Mouse (Mus musculus) forebrain, embryonic 15.5 days (tissue): ENCODE data around the gene Lctl. TPM values are rescaled to one million over a fixed set of nuclear protein-coding genes. Genes with fewer than 3 reads are reported as not detected.

Experiments
- ATAC-seq: fragments of 200-750 bp; cut with Nextera tagmentation; replicated peaks from 2 replicates; pipeline ENCODE4 v1.8.0; 2017; ENCODE audit warnings: mild to moderate bottlenecking, moderate TSS enrichment, moderate library complexity
- H3K27ac ChIP-seq: fragments of 300-500 bp; sonication (generic); replicated peaks from 2 replicates; pipeline ENCODE4 v1.5.1; 2015; ENCODE audit warnings: mild to moderate bottlenecking, inconsistent platforms
- H3K27me3 ChIP-seq: fragments of 300-500 bp; sonication (generic); 2 replicates; pipeline ENCODE4 v1.6.1; 2015; ENCODE audit warnings: inconsistent platforms
- H3K36me3 ChIP-seq: fragments of 300-500 bp; sonication (generic); 2 replicates; pipeline ENCODE4 v1.6.1; 2015; ENCODE audit warnings: mild to moderate bottlenecking, inconsistent platforms
- H3K4me1 ChIP-seq: fragments of 300-500 bp; sonication (generic); 2 replicates; pipeline ENCODE4 v1.6.1; 2015; ENCODE audit warnings: inconsistent platforms
- H3K4me2 ChIP-seq: fragments of 300-500 bp; sonication (generic); replicated peaks from 2 replicates; pipeline ENCODE4 v1.6.1; 2015; ENCODE audit warnings: mild to moderate bottlenecking, inconsistent platforms
- H3K4me3 ChIP-seq: fragments of 300-500 bp; sonication (generic); 2 replicates; pipeline ENCODE4 v1.5.1; 2015; ENCODE audit warnings: mild to moderate bottlenecking, inconsistent platforms
- H3K9ac ChIP-seq: fragments of 300-500 bp; sonication (generic); replicated peaks from 2 replicates; pipeline ENCODE4 v1.6.1; 2015; ENCODE audit warnings: mild to moderate bottlenecking, inconsistent platforms
- H3K9me3 ChIP-seq: fragments of 300-500 bp; sonication (generic); 2 replicates; pipeline ENCODE4 v1.6.1; 2016; ENCODE audit warnings: inconsistent platforms
- WGBS: fragments of 180-500 bp; shearing (Covaris S2); methylation state at CpG from one replicate; pipeline ENCODE4 v1.1.7; 2015; ENCODE audit warnings: mixed read lengths; 5-methylcytosine and 5-hydroxymethylcytosine counted together
- polyA plus RNA-seq: library from polyadenylated mRNA; unstranded; fragments of >200 nt; fragmentation: Nextera tagmentation; extraction: Ambion mirVana; gene quantifications from 2 replicates; pipeline ENCODE4 v1.2.1, GENCODE M21; 2015

The Lctl gene
- polyA plus RNA-seq = not detected in 2 replicates

DNA sequence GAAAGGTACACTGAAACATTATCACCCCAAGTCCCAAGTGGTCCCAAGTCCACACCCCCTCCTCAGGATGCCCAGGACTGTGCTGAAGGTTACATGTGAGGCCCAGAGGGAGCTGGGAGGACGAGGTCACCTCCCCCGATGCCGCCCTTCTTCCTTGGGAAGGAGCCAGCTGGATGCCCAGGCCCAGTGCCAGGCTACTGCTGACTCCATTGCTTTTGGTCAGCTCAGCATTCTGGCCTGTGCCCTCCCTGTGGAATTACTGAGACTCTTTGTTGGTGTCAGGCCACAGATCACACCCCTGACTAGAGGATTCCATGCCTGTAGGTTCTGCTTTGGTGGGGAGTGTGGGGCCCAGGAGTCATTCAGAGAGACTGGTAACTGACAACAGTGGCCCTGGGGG is at the start of gene Lctl:
Gene Lctl (plus strand): TSS at position 272 of the 400 bp plus-strand sequence.
- no peaks in the 10 kb centered on the region for H3K9me3 ChIP-seq

DNA sequence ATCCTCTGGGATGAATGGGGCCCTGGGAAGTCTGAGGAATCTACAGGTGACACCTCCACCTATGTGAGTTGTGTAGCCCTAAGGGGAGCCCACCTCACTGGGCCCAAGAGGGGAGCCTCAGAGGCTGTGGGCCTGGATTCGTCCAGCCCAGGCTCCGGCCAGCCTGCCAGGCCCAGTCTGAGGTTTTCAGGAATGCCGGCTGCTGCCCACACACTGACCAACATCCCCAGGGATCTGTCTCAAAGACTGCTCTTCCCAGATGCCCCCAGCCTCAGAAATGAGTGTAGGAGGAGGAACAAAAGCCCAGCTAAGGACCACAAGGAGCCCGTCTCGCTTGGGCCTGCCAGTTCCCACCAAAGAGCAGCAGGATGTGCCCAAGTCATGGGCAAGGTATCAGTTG is 49.2 kb upstream of the Lctl start:
- H3K4me2 ChIP-seq = no peak overlapping the region
- H3K9me3 ChIP-seq = no peaks in the 10 kb centered on the region
- no peak overlapping the region for H3K9ac ChIP-seq
- H3K4me1 ChIP-seq = peaks cover 7% of the 10 kb centered on the region; the same call in 1 of the 2 replicates
- H3K36me3 ChIP-seq = no peaks in the 10 kb centered on the region
- no peak overlapping the region for H3K4me3 ChIP-seq
- H3K27ac ChIP-seq = no peak overlapping the region
- WGBS = 91% methylated on average over 5 of the region's 5 CpGs
- no peak for ATAC-seq
- no peaks in the 10 kb centered on the region for H3K27me3 ChIP-seq

More for the DNA sequence above, at the start of gene Lctl:
- Histone ChIP-seq H3K4me1 (no peaks in the 10 kb centered on the region), H3K27me3 (no peaks in the 10 kb centered on the region), H3K4me2 (no peak within 1 kb of the TSS), H3K4me3 (no peak within 1 kb of the TSS), H3K9ac (no peak within 1 kb of the TSS), H3K36me3 (no peaks in the 10 kb centered on the region), H3K27ac (no peak within 1 kb of the TSS)
- 67% methylated on average over 3 of the region's 3 CpGs for WGBS
- ATAC-seq = no peak

DNA sequence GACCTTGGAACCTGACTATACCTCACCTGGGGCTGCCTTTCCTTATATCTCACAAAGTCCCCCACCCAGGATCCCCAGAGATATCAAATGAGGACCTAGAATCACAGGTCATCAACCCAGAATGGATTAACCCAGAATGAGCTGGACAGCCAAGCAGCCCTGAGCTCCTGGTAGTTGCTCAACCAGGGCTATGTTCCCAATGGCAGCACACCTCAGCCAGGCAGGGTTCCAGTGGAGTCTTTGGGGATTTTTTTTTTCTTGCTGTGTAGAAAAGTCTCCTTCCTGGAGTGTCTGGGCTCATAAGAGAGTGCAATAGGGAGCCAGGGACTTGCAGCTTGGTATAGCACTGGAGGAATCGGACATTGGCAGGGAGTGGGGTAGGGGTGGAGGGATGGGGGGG is 48.4 kb upstream of the Lctl start:
- no peaks in the 10 kb centered on the region for H3K27me3 ChIP-seq
- no peak overlapping the region for H3K27ac ChIP-seq
- H3K4me1 ChIP-seq = peaks cover 7% of the 10 kb centered on the region; the same call in 1 of the 2 replicates
- H3K4me2 ChIP-seq = no peak overlapping the region
- H3K36me3 ChIP-seq = no peaks in the 10 kb centered on the region
- H3K9me3 ChIP-seq = no peaks in the 10 kb centered on the region
- WGBS = 83% methylated on average over 1 of the region's 1 CpGs
- no peak for ATAC-seq
- H3K4me3 ChIP-seq = no peak overlapping the region
- no peak overlapping the region for H3K9ac ChIP-seq

DNA sequence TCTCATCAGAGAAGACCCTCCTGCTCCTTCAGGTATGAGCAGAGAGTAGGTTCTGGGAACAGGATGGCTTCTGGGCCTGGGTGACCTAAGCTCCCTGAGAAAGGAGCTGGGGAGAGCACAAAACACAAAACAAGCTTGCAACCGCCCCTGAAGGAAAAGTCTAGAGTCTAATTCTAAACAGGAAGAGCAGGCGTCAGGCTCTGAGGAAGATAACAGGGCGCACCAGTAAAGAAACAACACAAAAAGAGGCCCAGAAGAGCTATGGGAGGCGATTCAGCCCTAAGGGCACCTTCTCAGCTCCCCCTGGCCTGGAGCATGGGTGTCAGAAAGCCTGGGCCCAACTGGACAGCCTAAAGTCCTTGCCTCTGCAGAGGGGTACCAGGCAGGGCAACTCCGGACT is 47.8 kb upstream of the Lctl start:
- no peaks in the 10 kb centered on the region for H3K9me3 ChIP-seq
- no peak overlapping the region for H3K4me2 ChIP-seq
- H3K9ac ChIP-seq = no peak overlapping the region
- WGBS = 85% methylated on average over 5 of the region's 5 CpGs
- peaks cover 7% of the 10 kb centered on the region; the same call in 1 of the 2 replicates for H3K4me1 ChIP-seq
- no peak overlapping the region for H3K4me3 ChIP-seq
- H3K27ac ChIP-seq = no peak overlapping the region
- H3K27me3 ChIP-seq = no peaks in the 10 kb centered on the region
- ATAC-seq = no peak
- no peaks in the 10 kb centered on the region for H3K36me3 ChIP-seq

DNA sequence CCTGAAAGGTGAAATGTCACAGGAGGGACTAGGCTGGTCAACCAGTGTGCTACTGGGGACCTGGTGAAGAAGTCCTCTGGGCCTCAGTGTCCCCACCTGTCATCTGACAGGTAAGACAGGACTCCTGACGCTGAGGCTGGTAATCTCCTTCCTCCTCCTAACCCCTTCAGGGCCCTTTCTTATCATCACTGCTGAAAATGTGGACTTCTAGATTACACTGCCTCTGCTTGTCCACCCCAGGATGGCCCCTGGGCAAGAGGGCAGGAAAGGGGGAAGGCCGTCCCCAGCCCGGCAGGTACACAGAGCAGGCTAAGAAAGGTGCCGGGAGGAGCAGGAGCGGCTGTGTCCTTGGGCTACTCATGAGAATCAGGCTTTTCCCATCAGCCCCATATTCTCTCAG is 46.3 kb upstream of the Lctl start:
- ATAC-seq = no peak
- no peak overlapping the region for H3K4me3 ChIP-seq

DNA sequence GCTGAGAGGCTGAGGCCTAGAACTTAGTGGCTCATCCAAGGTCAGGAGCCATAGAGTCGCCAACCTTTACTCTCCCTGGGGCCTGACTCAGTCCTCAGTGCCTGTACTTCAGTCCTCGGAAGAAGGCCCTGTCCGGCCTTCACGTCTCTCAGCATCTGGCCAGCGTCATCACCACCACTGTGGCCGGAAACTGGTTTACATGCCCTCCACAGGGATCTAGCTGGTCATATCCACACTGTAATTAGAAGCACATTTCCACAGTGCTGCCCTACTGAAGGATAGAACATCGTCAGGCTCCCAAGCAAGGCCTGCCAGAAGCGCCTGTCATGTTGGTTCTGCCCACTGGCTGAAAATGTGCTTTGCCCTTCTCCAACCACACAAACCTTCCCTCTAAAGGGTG is 42.1 kb upstream of the Lctl start:
- Histone ChIP-seq H3K4me3 (no peak overlapping the region), H3K36me3 (no peaks in the 10 kb centered on the region), H3K4me1 (no peaks in the 10 kb centered on the region), H3K9me3 (no peaks in the 10 kb centered on the region), H3K9ac (no peak overlapping the region), H3K27ac (no peak overlapping the region), H3K4me2 (no peak overlapping the region), H3K27me3 (no peaks in the 10 kb centered on the region)
- 84% methylated on average over 8 of the region's 8 CpGs for WGBS
- ATAC-seq = no peak

More for the DNA sequence above, 46.3 kb upstream of the Lctl start:
- H3K9me3 ChIP-seq = no peaks in the 10 kb centered on the region
- H3K27me3 ChIP-seq = no peaks in the 10 kb centered on the region
- H3K4me1 ChIP-seq = peaks cover 7% of the 10 kb centered on the region; the same call in 1 of the 2 replicates
- H3K36me3 ChIP-seq = no peaks in the 10 kb centered on the region
- H3K9ac ChIP-seq = no peak overlapping the region
- no peak overlapping the region for H3K27ac ChIP-seq
- WGBS = 97% methylated on average over 5 of the region's 5 CpGs
- H3K4me2 ChIP-seq = no peak overlapping the region

DNA sequence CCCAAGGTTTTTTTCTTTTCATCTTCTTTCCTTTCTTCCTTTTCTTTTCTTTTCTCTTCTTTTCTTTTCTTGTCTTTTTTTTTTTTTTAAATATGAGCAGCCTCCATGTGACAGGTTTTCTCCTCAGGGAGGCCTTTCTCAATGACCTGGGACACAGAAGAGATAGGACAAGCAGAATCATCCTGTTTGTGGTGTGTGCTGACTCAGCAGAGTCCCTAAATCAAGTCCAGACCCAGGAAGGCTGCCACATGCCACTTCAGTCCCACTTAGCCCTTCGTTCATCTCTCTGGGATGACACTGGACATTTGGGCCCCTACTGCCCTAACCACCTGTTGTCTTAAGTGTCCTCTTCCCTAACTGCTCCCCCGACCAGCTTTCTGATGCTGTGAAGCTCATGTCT is 40.5 kb upstream of the Lctl start:
- H3K4me2 ChIP-seq = no peak overlapping the region
- H3K36me3 ChIP-seq = no peaks in the 10 kb centered on the region
- no peaks in the 10 kb centered on the region for H3K4me1 ChIP-seq
- H3K27me3 ChIP-seq = no peaks in the 10 kb centered on the region
- 82% methylated on average over 2 of the region's 2 CpGs for WGBS
- H3K9me3 ChIP-seq = no peaks in the 10 kb centered on the region
- no peak overlapping the region for H3K9ac ChIP-seq
- no peak for ATAC-seq
- no peak overlapping the region for H3K27ac ChIP-seq
- no peak overlapping the region for H3K4me3 ChIP-seq

DNA sequence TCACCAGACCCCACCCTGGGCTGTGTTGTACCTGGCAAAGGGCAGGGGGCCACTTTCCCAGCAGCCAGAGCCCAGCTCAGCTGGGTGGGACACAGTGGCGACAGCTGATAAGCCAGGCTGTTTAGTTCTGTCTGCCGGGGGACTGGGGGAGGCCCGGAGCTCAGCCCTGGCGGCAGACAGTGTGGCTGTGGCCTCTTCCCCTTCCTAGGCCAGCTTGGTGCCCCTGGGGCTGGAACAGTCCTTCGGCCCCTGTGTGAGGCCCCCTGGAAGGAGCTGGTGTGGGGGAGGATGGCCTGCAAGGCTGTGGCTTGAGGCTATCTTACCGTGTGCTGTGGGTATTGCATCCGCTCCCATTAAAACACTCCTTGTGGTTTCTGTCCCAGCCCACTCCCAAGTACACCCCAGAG is 38.6 kb upstream of the Lctl start:
- Histone ChIP-seq H3K9me3 (no peaks in the 10 kb centered on the region), H3K36me3 (no peaks in the 10 kb centered on the region), H3K27me3 (no peaks in the 10 kb centered on the region), H3K4me1 (no peaks in the 10 kb centered on the region), H3K9ac (no peak overlapping the region), H3K4me2 (no peak overlapping the region), H3K4me3 (no peak overlapping the region), H3K27ac (no peak overlapping the region)
- 48% methylated on average over 7 of the region's 7 CpGs for WGBS
- no peak for ATAC-seq

DNA sequence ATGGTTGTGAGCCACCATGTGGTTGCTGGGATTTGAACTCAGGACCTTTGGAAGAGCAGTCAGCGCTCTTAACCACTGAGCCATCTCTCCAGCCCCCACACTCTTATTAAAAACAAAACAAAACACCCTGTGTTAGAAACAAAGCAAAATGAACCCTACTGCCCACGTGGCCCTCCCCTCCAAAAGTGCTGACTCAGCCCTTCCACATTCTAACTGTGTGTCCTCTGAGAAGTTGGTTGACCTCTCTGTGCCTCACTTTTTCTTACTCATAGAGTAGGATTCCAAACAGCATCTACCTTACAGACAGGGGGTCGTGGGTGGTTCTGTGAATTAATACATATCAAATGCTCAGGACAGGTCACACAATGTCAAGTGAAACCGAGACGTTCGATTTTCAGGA is 37.0 kb upstream of the Lctl start:
- Histone ChIP-seq H3K36me3 (no peaks in the 10 kb centered on the region), H3K9me3 (no peaks in the 10 kb centered on the region), H3K27me3 (no peaks in the 10 kb centered on the region), H3K4me3 (no peak overlapping the region), H3K27ac (no peak overlapping the region), H3K4me1 (peaks cover 9% of the 10 kb centered on the region), H3K4me2 (no peak overlapping the region), H3K9ac (no peak overlapping the region)
- WGBS = 82% methylated on average over 6 of the region's 6 CpGs
- no peak for ATAC-seq

DNA sequence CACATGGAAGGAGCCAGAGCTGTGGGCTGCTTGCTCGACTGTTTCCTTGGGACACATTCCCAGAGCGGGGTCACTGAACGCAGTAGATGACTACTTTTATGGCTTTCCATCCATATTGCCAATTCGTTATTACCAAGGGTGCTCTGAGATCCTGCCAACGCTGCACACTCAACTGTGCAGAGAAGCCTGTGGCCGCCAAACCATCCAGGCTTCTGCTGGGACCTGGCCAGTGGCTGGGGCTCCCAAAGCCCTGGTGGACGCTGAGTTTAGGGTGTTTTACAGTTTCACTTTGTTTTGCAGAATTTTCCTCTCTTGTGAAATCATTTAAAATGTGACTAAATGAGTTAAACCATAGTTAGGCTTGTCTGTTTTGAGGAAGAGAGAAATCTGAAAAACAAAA is 32.7 kb upstream of the Lctl start:
- 43% methylated on average over 7 of the region's 7 CpGs for WGBS
- Histone ChIP-seq H3K27me3 (no peaks in the 10 kb centered on the region), H3K4me2 (peak overlapping the region; percentile 95), H3K27ac (no peak overlapping the region), H3K4me3 (peak overlapping the region; percentile 45), H3K9me3 (no peaks in the 10 kb centered on the region), H3K4me1 (peaks cover 14% of the 10 kb centered on the region), H3K9ac (peak overlapping the region; percentile 54), H3K36me3 (no peaks in the 10 kb centered on the region)
- ATAC-seq = no peak

DNA sequence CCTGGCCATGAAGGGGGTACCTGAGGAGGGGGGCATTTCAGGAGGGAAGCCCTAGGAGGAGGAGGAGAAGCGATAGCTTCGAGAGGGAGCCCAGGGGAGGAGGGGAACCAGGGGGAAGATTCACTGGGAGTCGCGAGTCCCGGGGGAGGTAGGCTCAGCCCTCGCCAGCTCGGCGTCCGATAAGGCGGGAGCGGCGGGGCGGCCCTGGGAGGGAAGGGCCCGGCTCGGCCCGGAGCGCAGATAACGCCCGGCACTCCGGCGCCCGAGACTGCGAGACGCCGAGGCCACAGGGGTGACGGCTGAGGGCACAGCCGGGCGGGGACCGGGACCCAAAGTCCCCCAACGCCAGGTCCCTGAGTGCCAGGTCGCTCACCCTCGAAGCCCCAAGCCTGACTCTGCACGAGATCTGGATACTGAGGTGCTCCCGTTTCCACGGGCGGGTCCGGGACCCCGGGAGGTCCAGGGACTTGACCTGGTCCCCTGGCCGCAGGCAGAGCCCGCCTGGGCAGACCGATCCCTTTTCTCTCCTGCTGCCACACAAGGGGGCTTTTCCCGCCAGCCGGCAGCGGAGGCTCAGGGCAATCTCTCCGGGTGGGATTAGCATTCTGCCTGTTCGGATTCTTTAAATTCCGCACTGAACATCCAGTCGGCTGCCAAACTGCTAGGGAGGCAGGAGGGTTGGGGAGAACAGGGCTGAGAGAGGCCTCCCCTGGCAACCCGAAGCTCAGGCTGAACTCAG is 32.1 kb upstream of the Lctl start:
- ATAC-seq = 0 out of 2 replicates have a peak, but pooled peaks have one; percentile 12
- H3K4me2 ChIP-seq = peak overlapping the region; percentile 95
- under 1% methylated on average over 49 of the region's 49 CpGs for WGBS
- peak overlapping the region; percentile 54 for H3K9ac ChIP-seq
- no peaks in the 10 kb centered on the region for H3K9me3 ChIP-seq
- H3K4me1 ChIP-seq = peaks cover 14% of the 10 kb centered on the region
- no peaks in the 10 kb centered on the region for H3K36me3 ChIP-seq
- no peak overlapping the region for H3K27ac ChIP-seq
- no peaks in the 10 kb centered on the region for H3K27me3 ChIP-seq
- peak overlapping the region; percentile 45 for H3K4me3 ChIP-seq

DNA sequence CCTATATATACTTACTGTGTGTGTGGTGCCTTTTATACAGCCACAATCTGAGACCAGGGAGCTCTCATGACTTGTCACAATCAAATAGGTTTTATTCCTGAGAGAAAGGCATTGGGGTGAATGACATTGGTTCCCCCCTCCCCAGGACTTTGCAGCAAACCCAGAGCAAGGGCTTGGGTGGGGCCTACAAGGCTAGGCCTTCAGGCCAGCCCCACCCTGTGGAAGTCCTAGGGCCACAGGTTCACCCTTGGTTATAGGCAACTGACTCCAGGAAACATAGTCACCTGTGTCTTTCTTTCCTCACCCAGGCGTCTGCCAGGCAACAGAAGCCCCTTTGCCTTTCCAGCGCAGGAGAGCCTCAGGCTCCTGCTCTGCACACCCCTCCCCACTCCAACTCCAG is 31.0 kb upstream of the Lctl start:
- no peak for ATAC-seq
- Histone ChIP-seq H3K4me3 (no peak overlapping the region), H3K9me3 (no peaks in the 10 kb centered on the region), H3K27ac (no peak overlapping the region), H3K36me3 (no peaks in the 10 kb centered on the region), H3K4me1 (peaks cover 14% of the 10 kb centered on the region), H3K9ac (no peak overlapping the region), H3K4me2 (no peak overlapping the region), H3K27me3 (no peaks in the 10 kb centered on the region)
- WGBS = 52% methylated on average over 2 of the region's 2 CpGs

DNA sequence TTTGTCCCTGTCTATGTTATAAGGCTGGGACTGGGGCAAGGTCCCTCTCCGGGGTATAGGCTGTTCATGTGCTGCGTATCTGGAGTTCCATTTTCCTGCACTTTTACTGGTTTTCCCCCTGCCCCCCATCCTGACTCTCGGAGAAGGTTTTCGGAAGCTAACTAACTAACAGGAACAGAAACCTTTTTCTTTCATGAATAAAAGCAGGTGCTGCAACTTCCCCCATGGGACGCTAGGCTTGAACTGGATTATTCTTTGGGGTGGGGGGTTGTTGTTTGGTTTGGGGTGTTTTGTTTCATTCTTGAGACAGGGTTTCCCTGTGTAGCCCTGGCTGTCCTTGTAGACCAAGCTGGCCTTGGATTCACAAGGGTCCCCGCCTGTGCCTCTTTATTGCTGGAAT is 30.4 kb upstream of the Lctl start:
- Histone ChIP-seq H3K9me3 (no peaks in the 10 kb centered on the region), H3K4me2 (no peak overlapping the region), H3K27ac (no peak overlapping the region), H3K4me1 (peaks cover 14% of the 10 kb centered on the region), H3K36me3 (no peaks in the 10 kb centered on the region), H3K9ac (no peak overlapping the region), H3K4me3 (no peak overlapping the region), H3K27me3 (no peaks in the 10 kb centered on the region)
- WGBS = 82% methylated on average over 6 of the region's 6 CpGs
- ATAC-seq = no peak
